Mouse (Mus musculus) MEL (cell line): Measurements from ENCODE around the gene Ubac2. TPM values are rescaled to one million over a fixed set of nuclear protein-coding genes. Genes with fewer than 3 reads are reported as not detected.

Experiments
- DNase-seq: peaks from one replicate; pipeline ENCODE4 v3.0.0; 2011; ENCODE audit warnings: low read depth, low spot score
- H3K27ac ChIP-seq: 2 replicates; pipeline ENCODE4 v1.5.1; 2012; ENCODE audit warnings: low read depth, mild to moderate bottlenecking, control low read depth, low read length, moderate library complexity; ENCODE audit not compliant: control insufficient read depth
- H3K27me3 ChIP-seq, 2 experiments: fragments of 150-350 bp in 1 of 2; sonication (generic) in 1 of 2; 2 replicates each; pipeline ENCODE4 v1.6.1; 2012; ENCODE audit warnings: low read length in 2 of 2, mild to moderate bottlenecking in 2 of 2, improper control_type of control experiment in 1 of 2, moderate library complexity in 1 of 2; ENCODE audit not compliant: insufficient read depth in 2 of 2, control insufficient read depth in 1 of 2
- H3K36me3 ChIP-seq, 2 experiments: 2 replicates each; pipeline ENCODE4 v1.6.1; 2012 to 2014; ENCODE audit warnings: low read length in 2 of 2, improper control_type of control experiment in 1 of 2, inconsistent platforms in 1 of 2, mild to moderate bottlenecking in 1 of 2; ENCODE audit not compliant: insufficient read depth in 2 of 2, control insufficient read depth in 1 of 2
- H3K4me1 ChIP-seq, 2 experiments: fragments of 150-350 bp in 1 of 2; sonication (generic) in 1 of 2; 2 replicates each; pipeline ENCODE4 v1.6.1; 2012; ENCODE audit warnings: low read length in 2 of 2, improper control_type of control experiment in 1 of 2, mild to moderate bottlenecking in 1 of 2; ENCODE audit not compliant: insufficient read depth in 2 of 2, control insufficient read depth in 1 of 2
- H3K4me3 ChIP-seq, 2 experiments: fragments of 150-350 bp in 1 of 2; sonication (generic) in 1 of 2; 2 replicates each; pipeline ENCODE4 v1.5.1; 2012; ENCODE audit warnings: low read depth in 2 of 2, low read length in 2 of 2, mild to moderate bottlenecking in 2 of 2, moderate library complexity in 2 of 2, control low read depth in 1 of 2, improper control_type of control experiment in 1 of 2; ENCODE audit not compliant: control insufficient read depth in 1 of 2, insufficient read depth in 1 of 2
- H3K79me2 ChIP-seq: 2 replicates; pipeline ENCODE4 v1.6.1; 2012; ENCODE audit warnings: mild to moderate bottlenecking, low read length, moderate library complexity; ENCODE audit not compliant: control insufficient read depth, poor library complexity, insufficient read depth
- H3K9ac ChIP-seq: 2 replicates; pipeline ENCODE4 v1.6.1; 2012; ENCODE audit warnings: low read depth, mild to moderate bottlenecking, control low read depth, low read length, moderate library complexity; ENCODE audit not compliant: control insufficient read depth, poor library complexity, severe bottlenecking
- H3K9me3 ChIP-seq: fragments of 150-350 bp; sonication (generic); replicated peaks from 2 replicates; pipeline ENCODE4 v1.6.1; 2012; ENCODE audit warnings: mild to moderate bottlenecking, low read length, improper control_type of control experiment, moderate library complexity; ENCODE audit not compliant: insufficient read depth
- CHD2 ChIP-seq: IDR thresholded peaks from 2 replicates; pipeline ENCODE4 v1.6.1; 2011; ENCODE audit warnings: low read length, improper control_type of control experiment
- CTCF ChIP-seq, 3 experiments: IDR thresholded peaks in 2 of 3; conservative IDR thresholded peaks in 1 of 3; 2 replicates each; pipeline ENCODE4 v1.5.1; 2011 to 2012; ENCODE audit warnings: low read length in 3 of 3, low read depth in 2 of 3, mild to moderate bottlenecking in 2 of 3, improper control_type of control experiment in 1 of 3, inconsistent platforms in 1 of 3, mixed read lengths in 1 of 3, moderate library complexity in 1 of 3; ENCODE audit not compliant: control insufficient read depth in 1 of 3, insufficient read depth in 1 of 3, poor library complexity in 1 of 3, severe bottlenecking in 1 of 3
- ELF1 ChIP-seq: IDR thresholded peaks from 2 replicates; pipeline ENCODE4 v1.6.1; 2014; ENCODE audit warnings: low read depth, mild to moderate bottlenecking, inconsistent platforms, low read length, improper control_type of control experiment, moderate library complexity
- HCFC1 ChIP-seq: IDR thresholded peaks from 2 replicates; pipeline ENCODE4 v1.6.1; 2012; ENCODE audit warnings: low read depth, mild to moderate bottlenecking, inconsistent platforms, low read length, improper control_type of control experiment, moderate library complexity
- KAT2A ChIP-seq: conservative IDR thresholded peaks from 2 replicates; pipeline ENCODE4 v1.6.1; 2012; ENCODE audit warnings: low read depth, low read length, improper control_type of control experiment, inconsistent platforms
- MAX ChIP-seq: IDR thresholded peaks from 2 replicates; pipeline ENCODE4 v1.6.1; 2011; ENCODE audit warnings: low read length, improper control_type of control experiment
- MXI1 ChIP-seq: IDR thresholded peaks from 2 replicates; pipeline ENCODE4 v1.6.1; 2011; ENCODE audit warnings: mild to moderate bottlenecking, low read depth, low read length, improper control_type of control experiment
- MYB ChIP-seq: IDR thresholded peaks from 2 replicates; pipeline ENCODE4 v1.6.1; 2011; ENCODE audit warnings: mild to moderate bottlenecking, low read depth, low read length, improper control_type of control experiment
- NELFE ChIP-seq: IDR thresholded peaks from 2 replicates; pipeline ENCODE4 v1.6.1; 2011; ENCODE audit warnings: low read depth, low read length, improper control_type of control experiment
- NRF1 ChIP-seq: IDR thresholded peaks from 2 replicates; pipeline ENCODE4 v1.6.1; 2014; ENCODE audit warnings: low read depth, mild to moderate bottlenecking, inconsistent platforms, low read length, improper control_type of control experiment, moderate library complexity; ENCODE audit not compliant: poor library complexity, insufficient read depth, severe bottlenecking
- POLR2AphosphoS2 ChIP-seq: IDR thresholded peaks from 2 replicates; pipeline ENCODE4 v1.6.1; 2011; ENCODE audit warnings: low read length, improper control_type of control experiment
- RCOR1 ChIP-seq: IDR thresholded peaks from 2 replicates; pipeline ENCODE4 v1.6.1; 2012; ENCODE audit warnings: low read depth, mild to moderate bottlenecking, inconsistent platforms, low read length, improper control_type of control experiment
- SMC3 ChIP-seq: IDR thresholded peaks from 2 replicates; pipeline ENCODE4 v1.6.1; 2011; ENCODE audit warnings: low read depth, low read length, improper control_type of control experiment
- TAL1 ChIP-seq: IDR thresholded peaks from 2 replicates; pipeline ENCODE4 v1.6.1; 2012; ENCODE audit warnings: mild to moderate bottlenecking, inconsistent platforms, low read length, moderate library complexity, mixed read lengths
- USF2 ChIP-seq, 2 experiments: IDR thresholded peaks; 2 replicates each; pipeline ENCODE4 v1.6.1; 2011 to 2012; ENCODE audit warnings: improper control_type of control experiment in 2 of 2, low read length in 2 of 2, borderline replicate concordance in 1 of 2, inconsistent platforms in 1 of 2, low read depth in 1 of 2, mild to moderate bottlenecking in 1 of 2; ENCODE audit not compliant: insufficient read depth in 1 of 2
- ZC3H11A ChIP-seq: IDR thresholded peaks from 2 replicates; pipeline ENCODE4 v1.6.1; 2012; ENCODE audit warnings: low read depth, mild to moderate bottlenecking, inconsistent platforms, low read length, improper control_type of control experiment
- ZKSCAN1 ChIP-seq: IDR thresholded peaks from 2 replicates; pipeline ENCODE4 v1.6.1; 2012; ENCODE audit warnings: low read depth, mild to moderate bottlenecking, inconsistent platforms, low read length, improper control_type of control experiment, moderate library complexity
- ZMIZ1 ChIP-seq: IDR thresholded peaks from 2 replicates; pipeline ENCODE4 v1.6.1; 2012; ENCODE audit warnings: low read depth, mild to moderate bottlenecking, inconsistent platforms, low read length, improper control_type of control experiment, moderate library complexity
- polyA plus RNA-seq, 2 experiments: library from polyadenylated mRNA; stranded (reverse) in 1 of 2; unstranded in 1 of 2; fragments of >175 nt in 1 of 2; fragments of >200 nt in 1 of 2; gene quantifications; 2 replicates each; pipeline versions ENCODE4 v1.2.1 to v1.2.4; 2012; ENCODE audit warnings: low replicate concordance in 2 of 2, low read depth in 1 of 2; ENCODE audit not compliant: insufficient read length in 2 of 2, insufficient read depth in 1 of 2, missing spikeins in 1 of 2
- total RNA-seq: library from RNA; depleted of rRNA; stranded (reverse); fragments of 300-350 nt; gene quantifications from 2 replicates; pipeline ENCODE4 v1.2.3, GENCODE M21; 2012

The Ubac2 gene
- total and polyA plus RNA-seq, 3 experiments, result 32.9 to 44.8 TPM; not detected in 1

- TF ChIP-seq HCFC1 (no peak), KAT2A (no peak), MYB (no peak), POLR2AphosphoS2 (no peak), MXI1 (peak; percentile 59; the same call in 1 of the 2 replicates), CHD2 (no peak), ZMIZ1 (no peak)
- TF ChIP-seq, all 39 proteins: peak for 1
- Histone ChIP-seq H3K9ac (peak overlapping the region; percentile 61), H3K79me2 (no peaks in the 10 kb centered on the region), H3K4me1 (peaks cover 0 to 24% of the 10 kb centered on the region in 2 experiments), H3K4me3 (peak overlapping the region; percentile 52 to 59), H3K27me3 (no peaks in the 10 kb centered on the region), H3K27ac (peak overlapping the region; percentile 80), H3K9me3 (no peaks in the 10 kb centered on the region), H3K36me3 (peaks cover 0 to 15% of the 10 kb centered on the region in 2 experiments; a peak in 2 of 4 replicates)
- peak; percentile 59 for DNase-seq
These were observed 163.8 kb downstream of the Ubac2 start for GRCm38 (mm10) chr14:122042142-122042694.

GRCm38 (mm10) chr14:122047784-122048183 lies 169.4 kb downstream of the Ubac2 start:
- peaks cover 0 to 3% of the 10 kb centered on the region in 2 experiments; a peak in 1 of 4 replicates for H3K4me1 ChIP-seq
- no peak overlapping the region for H3K9ac ChIP-seq
- no peaks in the 10 kb centered on the region for H3K27me3 ChIP-seq
- no peaks in the 10 kb centered on the region for H3K9me3 ChIP-seq
- TF ChIP-seq KAT2A, result no peak
- TF ChIP-seq ELF1, result no peak
- no peak for TF ChIP-seq MAX
- no peak for TF ChIP-seq SMC3
- TF ChIP-seq USF2 (IDR thresholded peaks at IDR 0.05; ENCODE audit: borderline replicate concordance in 1 of 2, insufficient read depth in 1 of 2, low read depth in 1 of 2, low read length in 2 of 2), result no peak
- no peak for TF ChIP-seq ZMIZ1
- TF ChIP-seq MYB, result no peak
- no peak for TF ChIP-seq NELFE
- no peak for TF ChIP-seq ZKSCAN1
- TF ChIP-seq RCOR1, result no peak
- TF ChIP-seq CTCF (IDR thresholded peaks at IDR 0.05 in 2 of 3, conservative IDR thresholded peaks at IDR 0.05 in 1 of 3; ENCODE audit: control insufficient read depth in 1 of 3, insufficient read depth in 1 of 3, low read depth in 2 of 3, low read length in 3 of 3, poor library complexity in 1 of 3, severe bottlenecking in 1 of 3), result no peak
- TF ChIP-seq CHD2, result no peak
- TF ChIP-seq ZC3H11A, result no peak
- TF ChIP-seq TAL1, result no peak
- TF ChIP-seq NRF1, result no peak
- TF ChIP-seq, all 39 proteins: peak for 0
- Histone ChIP-seq H3K4me3 (no peak overlapping the region), H3K27ac (no peak overlapping the region), H3K36me3 (no peaks in the 10 kb centered on the region), H3K79me2 (no peaks in the 10 kb centered on the region)
- DNase-seq, result no peak
